Mouse (Mus musculus) left cerebral cortex, adult 11 months (tissue): ENCODE data around the gene Gm9045.
"Not testable (repeated sequence)": the region's sequence is repeated elsewhere in the genome, so short reads cannot be mapped to it uniquely, and the experiment has no call there.

ENCODE experiments used
- DNase-seq: peaks from one replicate; pipeline ENCODE4 v3.0.0; 2022; ENCODE audit warnings: low spot score

The Gm9045 gene

GRCm38 (mm10) chr10:118337731-118338130 is at the start of gene Gm9045:
Gm9045 (minus strand) TSS chr10:118337831.
- not testable (repeated sequence) for DNase-seq

- peak; percentile 73 for DNase-seq
These were observed 32.8 kb upstream of the Gm9045 start for GRCm38 (mm10) chr10:118370443-118370842.

GRCm38 (mm10) chr10:118369518-118369917 is 31.9 kb upstream of the Gm9045 start:
- DNase-seq = no peak

GRCm38 (mm10) chr10:118354005-118354404 is 16.4 kb upstream of the Gm9045 start, which contains the start of gene Gm9049:
Gm9049 (minus strand) TSS chr10:118354105.
- not testable (repeated sequence) for DNase-seq

GRCm38 (mm10) chr10:118348579-118348978 is 10.9 kb upstream of the Gm9045 start, which contains the start of gene Gm9048:
Gm9048 (minus strand) TSS chr10:118348679.
- not testable (repeated sequence) for DNase-seq

- not testable (repeated sequence) for DNase-seq
These were observed 5.5 kb upstream of the Gm9045 start, which contains the start of gene Gm9046 for GRCm38 (mm10) chr10:118343155-118343554. Gm9046 (minus strand) TSS chr10:118343255.

- DNase-seq = not testable (repeated sequence)
These were observed 5.3 kb downstream of the Gm9045 start, which contains the start of gene Gm9044 for GRCm38 (mm10) chr10:118332308-118332707. Gm9044 (minus strand) TSS chr10:118332408.

GRCm38 (mm10) chr10:118326869-118327268 is 10.8 kb downstream of the Gm9045 start, which contains the start of gene Gm9040:
Gm9040 (minus strand) TSS chr10:118326969.
- DNase-seq = not testable (repeated sequence)

GRCm38 (mm10) chr10:118319024-118319423 is 18.6 kb downstream of the Gm9045 start:
- no peak for DNase-seq

GRCm38 (mm10) chr10:118302133-118302532 is 35.5 kb downstream of the Gm9045 start:
- not testable (repeated sequence) for DNase-seq

GRCm38 (mm10) chr10:118294938-118295337 is 42.7 kb downstream of the Gm9045 start, which contains the start of gene Iltifb:
Iltifb (minus strand) TSS chr10:118295038.
- DNase-seq = no peak
